Mouse (Mus musculus): ENCODE data around the gene Plekhm3.

- TF ChIP-seq CTCF (IDR thresholded peaks at IDR 0.05; ENCODE audit: control insufficient read depth, insufficient read depth, insufficient read length), result no peak
- TF ChIP-seq USF1 (IDR thresholded peaks at IDR 0.05; ENCODE audit: low read depth), result no peak
- TF ChIP-seq CEBPB (IDR thresholded peaks at IDR 0.05; ENCODE audit: low read depth), result no peak
- no peak for TF ChIP-seq FOSL1 (IDR thresholded peaks at IDR 0.05; ENCODE audit: insufficient read depth, low read length, poor library complexity, severe bottlenecking)
- TF ChIP-seq MAX (IDR thresholded peaks at IDR 0.05), result no peak
Measured at GRCm38 (mm10) chr1:64779415-64779814, 177.2 kb downstream of the Plekhm3 start.

All from C2C12 (cell line).